Mouse (Mus musculus) gastrocnemius, postnatal 10 days (tissue): Measurements from ENCODE around the gene Nos2. TPM values are rescaled to one million over a fixed set of nuclear protein-coding genes. Genes with fewer than 3 reads are reported as not detected.

ENCODE experiments used
- DNase-seq: peaks from one replicate; pipeline ENCODE4 v3.0.0; 2021; ENCODE audit warnings: mixed read lengths
- total RNA-seq, 2 experiments: library from RNA; stranded (reverse); gene quantifications; 2 replicates each; pipeline ENCODE4 v1.2.3; 2021

Gene Nos2
- total RNA-seq, 2 experiments from 2014 or later: 3.8 to 6.3 TPM

- no peak for DNase-seq
Observed at GRCm38 (mm10) chr11:78959367-78959766, 38.8 kb downstream of the Nos2 start.

- peak; percentile 40 for DNase-seq
Observed at GRCm38 (mm10) chr11:78959841-78960520, 39.4 kb downstream of the Nos2 start.

- no peak for DNase-seq
Observed at GRCm38 (mm10) chr11:78961221-78961620, 40.6 kb downstream of the Nos2 start.

- peak; percentile 59 for DNase-seq
Observed at GRCm38 (mm10) chr11:78967371-78967770, 46.8 kb downstream of the Nos2 start.

GRCm38 (mm10) chr11:78968121-78968520 is 47.5 kb downstream of the Nos2 start:
- no peak for DNase-seq

- no peak for DNase-seq
Observed at GRCm38 (mm10) chr11:78971096-78971495, 50.5 kb downstream of the Nos2 start.

GRCm38 (mm10) chr11:78971746-78972145 is 51.2 kb downstream of the Nos2 start:
- DNase-seq: no peak

- DNase-seq: no peak
Observed at GRCm38 (mm10) chr11:78972328-78972727, 51.7 kb downstream of the Nos2 start.

GRCm38 (mm10) chr11:78972811-78973351 is 52.3 kb downstream of the Nos2 start:
- no peak for DNase-seq

- DNase-seq: peak; percentile 41
Observed at GRCm38 (mm10) chr11:78973381-78974150, 53.0 kb downstream of the Nos2 start.

GRCm38 (mm10) chr11:78976731-78977510 is 56.3 kb downstream of the Nos2 start:
- DNase-seq: no peak

- DNase-seq: no peak
Observed at GRCm38 (mm10) chr11:78978176-78979019, 57.8 kb downstream of the Nos2 start.

GRCm38 (mm10) chr11:78980083-78980634 is 59.6 kb downstream of the Nos2 start:
- DNase-seq: no peak

- no peak for DNase-seq
Observed at GRCm38 (mm10) chr11:78982042-78982441, 61.5 kb downstream of the Nos2 start.

GRCm38 (mm10) chr11:78982513-78983291 is 62.1 kb downstream of the Nos2 start:
- no peak for DNase-seq

- no peak for DNase-seq
Observed at GRCm38 (mm10) chr11:78983539-78983938, 63.0 kb downstream of the Nos2 start.

- peak; percentile 57 for DNase-seq
Observed at GRCm38 (mm10) chr11:78984483-78985177, 64.0 kb downstream of the Nos2 start, which contains the start of gene Lgals9. Lgals9 (minus strand) TSS chr11:78984946.

GRCm38 (mm10) chr11:78985505-78985904 is 64.9 kb downstream of the Nos2 start:
- DNase-seq: no peak

GRCm38 (mm10) chr11:78986311-78987002 is 65.9 kb downstream of the Nos2 start:
- no peak for DNase-seq
